Mouse (Mus musculus) CD8-positive naive resting alpha-beta T cell, adult 2 months (primary cell): ENCODE data around the gene Bcl6b.

Experiments used
- DNase-seq, 2 experiments: peaks; one replicate each; pipeline ENCODE4 v3.0.0; 2022; ENCODE audit warnings: low read depth in 2 of 2, low spot score in 2 of 2

Bcl6b gene

GRCm38 (mm10) chr11:70234037-70234436 is 4.4 kb upstream of the Bcl6b start:
- DNase-seq, result no peak

DNA sequence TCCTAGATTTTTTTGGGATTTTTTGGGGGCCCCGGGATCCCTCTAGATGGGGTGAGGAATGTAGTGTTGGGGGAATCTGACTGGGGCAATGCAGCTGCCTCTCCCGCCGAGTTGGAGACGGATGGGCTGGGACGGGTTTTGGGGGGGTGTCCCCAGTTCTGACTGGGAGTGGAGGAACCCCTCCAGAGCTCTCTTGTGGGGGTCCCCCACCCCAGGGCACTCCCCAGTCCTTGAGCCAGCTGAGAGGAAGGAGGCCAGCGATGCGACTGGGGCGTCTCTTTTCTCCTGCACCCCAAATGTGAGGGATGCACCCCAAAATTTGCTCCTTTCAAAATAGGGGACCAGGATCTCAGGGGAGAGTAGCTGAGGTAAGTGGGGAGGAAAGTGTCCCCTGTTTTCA is 3.4 kb upstream of the Bcl6b start:
- DNase-seq, result no peak

GRCm38 (mm10) chr11:70232546-70232945 is 2.9 kb upstream of the Bcl6b start:
- DNase-seq, result no peak

GRCm38 (mm10) chr11:70230239-70230727 is 685 bp upstream of the Bcl6b start:
- peak; percentile 72 to 80 for DNase-seq

DNA sequence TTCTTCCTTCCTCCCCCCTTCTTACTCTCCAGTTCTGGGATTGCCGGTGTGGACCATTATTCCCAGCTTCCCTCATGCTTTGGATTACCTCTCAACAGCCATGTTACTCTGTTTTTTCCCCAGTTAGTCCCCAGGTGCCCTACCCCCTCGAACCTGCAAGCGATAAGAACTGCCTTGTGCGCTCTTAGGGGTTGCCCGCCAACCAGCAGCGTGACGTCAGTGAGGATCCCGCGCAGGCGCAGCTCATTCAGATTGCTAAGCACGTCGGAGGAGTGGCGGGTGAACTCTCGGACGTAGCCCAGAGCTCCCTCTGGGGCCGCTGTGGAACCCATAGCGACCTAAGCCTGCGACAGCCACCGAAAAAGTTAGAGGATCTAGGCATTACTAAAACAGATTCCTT is 770 bp downstream of the Bcl6b start:
- DNase-seq, result peak; percentile 72 to 85

- DNase-seq, result no peak
Measured at GRCm38 (mm10) chr11:70227661-70228245, 1.8 kb downstream of the Bcl6b start.

- DNase-seq, result no peak
Measured at GRCm38 (mm10) chr11:70227126-70227525, 2.5 kb downstream of the Bcl6b start.

GRCm38 (mm10) chr11:70226602-70226890 is 3.1 kb downstream of the Bcl6b start:
- DNase-seq, result no peak

DNA sequence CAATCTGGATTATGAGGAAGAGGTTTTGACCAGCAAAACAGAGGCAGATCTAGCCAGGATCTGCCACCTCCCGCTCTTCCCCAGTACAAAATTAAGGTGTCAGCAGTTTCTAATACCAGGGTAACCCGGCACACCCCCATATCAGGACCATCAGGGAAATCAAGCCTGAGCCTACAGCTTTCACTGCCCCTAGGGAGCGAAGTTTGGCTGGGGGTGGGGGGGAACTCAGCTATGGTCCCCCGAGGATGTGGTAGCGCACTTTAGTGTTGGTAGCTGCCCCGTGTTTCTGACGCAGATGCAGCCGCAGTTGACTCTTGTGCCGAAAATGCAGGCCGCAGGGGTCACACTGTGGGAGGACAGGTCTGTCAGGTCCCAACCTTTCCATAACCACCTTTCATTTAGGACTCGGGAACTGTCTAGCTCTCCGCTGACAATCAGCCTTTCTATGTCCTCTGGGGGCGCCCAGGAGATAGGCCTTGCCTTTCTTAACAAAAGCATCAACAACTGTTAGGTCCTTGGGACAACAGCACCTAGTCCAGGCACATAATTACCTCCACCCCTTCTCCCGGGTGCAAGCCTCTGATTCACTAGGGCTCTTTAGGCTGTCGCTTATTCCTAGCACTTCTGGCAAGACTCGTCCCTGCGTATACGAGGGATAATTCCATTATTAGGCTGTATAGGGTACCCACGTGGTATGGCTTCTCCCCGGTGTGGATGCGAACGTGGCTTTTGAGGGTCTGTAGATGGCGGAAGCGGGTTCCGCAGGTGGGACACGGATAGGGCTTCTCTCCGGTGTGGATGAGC is 3.6 kb downstream of the Bcl6b start:
- DNase-seq, result no peak

GRCm38 (mm10) chr11:70223724-70224123 is 5.9 kb downstream of the Bcl6b start:
- no peak for DNase-seq

GRCm38 (mm10) chr11:70221603-70222500 is 7.7 kb downstream of the Bcl6b start:
- no peak for DNase-seq

DNA sequence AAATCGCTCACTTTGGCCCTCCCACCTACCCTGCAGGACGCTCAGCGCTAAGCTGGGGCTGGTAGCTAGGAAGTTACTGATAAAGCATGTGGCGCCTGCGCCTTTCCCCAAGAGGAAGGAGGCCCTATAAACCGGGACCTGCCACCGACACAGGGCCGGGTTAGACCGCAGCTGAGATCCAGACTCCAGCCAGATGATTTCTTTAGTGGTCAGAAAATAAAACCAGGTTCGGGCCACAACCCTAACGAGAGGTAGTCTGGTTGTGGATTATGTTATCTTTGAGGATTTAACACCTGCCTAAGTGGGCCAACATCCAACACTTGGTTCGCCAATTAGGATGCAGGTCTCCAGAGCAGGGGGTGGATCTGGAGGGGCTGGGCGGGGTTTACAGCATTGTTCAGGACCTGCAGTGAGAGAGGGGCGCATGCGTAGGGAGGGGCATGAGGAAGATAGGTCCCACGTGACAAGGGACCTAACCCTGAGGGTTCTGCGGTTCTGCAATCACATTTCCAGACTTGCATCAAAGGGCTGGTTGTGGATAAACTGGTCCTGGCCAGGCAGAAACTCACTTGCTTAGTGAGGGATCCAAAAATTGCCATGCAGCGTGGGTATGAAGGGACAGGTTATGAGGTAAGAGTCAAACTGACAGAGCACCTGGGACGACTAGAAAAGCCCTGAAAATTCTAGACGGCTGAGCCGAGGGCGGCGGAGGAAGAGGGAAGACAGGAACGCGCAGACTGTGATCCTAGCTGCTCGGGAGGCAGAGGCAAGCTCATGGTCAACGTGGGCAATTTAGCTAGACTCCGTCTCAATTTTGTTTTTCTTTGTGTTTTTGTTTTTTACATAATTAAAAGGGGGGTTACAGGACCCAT is 8.6 kb downstream of the Bcl6b start, which contains the start of gene Slc16a13:
TSS of gene Slc16a13 (minus strand) at position 334 of the 872 bp plus-strand sequence.
- DNase-seq, result peak; percentile 84 to 89

- DNase-seq, result no peak
Measured at GRCm38 (mm10) chr11:70220323-70220722, 9.3 kb downstream of the Bcl6b start.

- DNase-seq, result no peak
Measured at GRCm38 (mm10) chr11:70219873-70220272, 9.7 kb downstream of the Bcl6b start.

GRCm38 (mm10) chr11:70218741-70219470 is 10.7 kb downstream of the Bcl6b start:
- DNase-seq, result no peak

- DNase-seq, result no peak
Measured at GRCm38 (mm10) chr11:70218039-70218438, 11.6 kb downstream of the Bcl6b start.

- DNase-seq, result no peak
Measured at GRCm38 (mm10) chr11:70216103-70216502, 13.5 kb downstream of the Bcl6b start.

- DNase-seq, result no peak
Measured at GRCm38 (mm10) chr11:70215301-70215700, 14.3 kb downstream of the Bcl6b start.

DNA sequence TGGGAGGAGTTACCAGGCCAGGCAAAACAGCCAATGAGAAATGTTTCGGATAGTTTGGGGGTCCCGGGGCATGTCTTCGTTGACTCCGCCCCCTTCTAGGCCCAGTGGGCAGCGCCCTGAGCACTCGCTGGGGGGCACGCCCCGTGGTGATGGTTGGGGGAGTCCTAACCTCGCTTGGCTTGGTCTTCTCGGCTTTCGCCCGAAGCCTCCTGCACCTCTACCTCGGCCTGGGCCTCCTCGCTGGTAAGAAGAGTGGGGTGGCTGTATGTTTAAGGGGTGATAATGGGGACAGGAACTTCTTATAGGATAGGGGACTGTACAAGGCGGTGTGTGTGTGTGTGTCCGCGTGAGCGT is 14.8 kb downstream of the Bcl6b start:
- DNase-seq, result no peak

- no peak for DNase-seq
Measured at GRCm38 (mm10) chr11:70214191-70214855, 15.3 kb downstream of the Bcl6b start.
